Mouse (Mus musculus): ENCODE data around the gene Cadm4. TPM values are rescaled to one million over a fixed set of nuclear protein-coding genes. Genes with fewer than 3 reads are reported as not detected.

Cadm4 gene
- total and polyA plus RNA-seq, 2 experiments from 2014 or later, result 102 to 412 TPM

DNA sequence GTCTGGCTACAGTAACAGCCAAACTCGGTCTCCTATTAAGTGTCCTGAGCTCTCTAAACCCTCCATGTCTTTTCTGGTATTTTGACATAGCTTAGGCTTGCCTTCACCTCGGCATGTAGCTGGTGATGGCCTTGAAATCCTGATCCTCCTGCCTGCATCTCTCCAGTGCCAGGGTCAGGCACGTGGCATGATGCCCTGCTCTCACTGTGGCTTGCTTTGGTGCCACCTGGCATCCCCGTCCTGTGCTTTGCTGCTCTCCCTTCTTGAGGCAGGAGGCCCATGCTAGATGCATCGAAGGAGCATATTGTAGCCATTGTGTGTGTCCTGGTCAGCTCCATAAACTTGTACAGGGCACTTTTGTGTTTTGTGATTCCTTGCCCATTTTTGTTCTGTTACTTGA, 55.8 kb downstream of the Cadm4 start:
- no peaks in the 10 kb centered on the region for H3K27me3 ChIP-seq (ENCODE audit: insufficient read depth, low read length)
- no peak overlapping the region for H3K4me3 ChIP-seq (ENCODE audit: low read depth, low read length)
- ATAC-seq (no peak), DNase-seq (no peak)
- no peak for TF ChIP-seq CTCF (IDR thresholded peaks at IDR 0.05; ENCODE audit: low read depth)
- no peaks in the 10 kb centered on the region for H3K9me3 ChIP-seq (ENCODE audit: low read length)
- H3K36me3 ChIP-seq (ENCODE audit: insufficient read depth), result peaks cover 29% of the 10 kb centered on the region
- H3K4me1 ChIP-seq (ENCODE audit: insufficient read depth), result peaks cover under 1% of the 10 kb centered on the region; the same call in 1 of the 2 replicates
- WGBS, result 74% methylated on average over 5 of the region's 5 CpGs
- H3K9ac ChIP-seq, result no peak overlapping the region
- H3K27ac ChIP-seq (ENCODE audit: low read depth, low read length), result no peak overlapping the region
- no peak overlapping the region for H3K4me2 ChIP-seq (ENCODE audit: low read depth)

DNA sequence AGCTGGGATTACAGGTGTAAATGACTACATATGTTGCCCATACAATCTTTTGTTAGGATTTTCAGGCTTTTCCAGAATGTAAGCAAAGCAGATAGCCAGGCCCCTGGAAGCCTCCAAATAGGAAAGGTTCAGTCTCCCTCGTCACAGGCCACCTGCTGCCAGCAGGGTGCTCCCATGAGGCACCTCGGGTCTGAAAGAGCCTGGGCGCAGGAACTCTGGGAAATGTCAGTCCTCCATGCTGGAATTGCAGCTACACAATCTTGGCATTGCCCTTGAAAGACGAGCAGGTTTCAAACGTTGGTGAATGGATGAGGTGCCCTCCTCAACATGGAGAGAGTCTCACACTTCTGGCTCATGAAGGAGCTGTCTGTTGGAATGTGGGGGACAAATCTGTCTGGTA, 56.3 kb downstream of the Cadm4 start:
- 37% methylated on average over 5 of the region's 5 CpGs for WGBS
- Histone ChIP-seq H3K27me3 (ENCODE audit: insufficient read depth, low read length) (no peaks in the 10 kb centered on the region), H3K36me3 (ENCODE audit: insufficient read depth) (peaks cover 27% of the 10 kb centered on the region), H3K27ac (ENCODE audit: low read depth, low read length) (no peak overlapping the region), H3K9ac (no peak overlapping the region), H3K9me3 (ENCODE audit: low read length) (no peaks in the 10 kb centered on the region), H3K4me1 (ENCODE audit: insufficient read depth) (no peaks in the 10 kb centered on the region), H3K4me2 (ENCODE audit: low read depth) (no peak overlapping the region), H3K4me3 (ENCODE audit: low read depth, low read length) (no peak overlapping the region)
- ATAC-seq, result no peak
- no peak for TF ChIP-seq CTCF (IDR thresholded peaks at IDR 0.05; ENCODE audit: low read depth)
- DNase-seq, result no peak

DNA sequence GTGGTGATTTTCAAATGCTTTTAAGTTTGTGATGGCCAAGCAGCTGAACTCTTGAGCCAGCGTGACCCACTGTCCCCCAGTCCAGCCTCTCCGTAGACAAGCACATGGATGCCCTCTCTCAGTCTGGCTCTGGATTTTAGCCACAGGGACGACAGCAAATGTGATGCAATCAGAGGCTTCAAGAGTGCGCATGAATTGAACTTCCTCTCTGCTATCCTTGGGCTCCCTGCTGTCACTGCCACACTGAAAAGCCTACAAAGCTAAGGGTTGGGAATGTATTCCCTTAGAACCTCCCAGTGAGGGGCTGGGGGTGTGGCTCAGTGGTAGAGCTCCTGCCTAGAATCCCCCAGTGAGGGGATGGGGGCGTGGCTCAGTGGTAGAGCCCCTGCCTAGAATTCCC, 56.9 kb downstream of the Cadm4 start:
- Histone ChIP-seq H3K9ac (no peak overlapping the region), H3K4me2 (ENCODE audit: low read depth) (no peak overlapping the region), H3K9me3 (ENCODE audit: low read length) (no peaks in the 10 kb centered on the region), H3K27ac (ENCODE audit: low read depth, low read length) (no peak overlapping the region), H3K4me1 (ENCODE audit: insufficient read depth) (no peaks in the 10 kb centered on the region), H3K4me3 (ENCODE audit: low read depth, low read length) (no peak overlapping the region), H3K36me3 (ENCODE audit: insufficient read depth) (peaks cover 22% of the 10 kb centered on the region), H3K27me3 (ENCODE audit: insufficient read depth, low read length) (no peaks in the 10 kb centered on the region)
- no peak for TF ChIP-seq CTCF (IDR thresholded peaks at IDR 0.05; ENCODE audit: low read depth)
- 81% methylated on average over 5 of the region's 5 CpGs for WGBS
- no peak for ATAC-seq
- DNase-seq, result no peak

DNA sequence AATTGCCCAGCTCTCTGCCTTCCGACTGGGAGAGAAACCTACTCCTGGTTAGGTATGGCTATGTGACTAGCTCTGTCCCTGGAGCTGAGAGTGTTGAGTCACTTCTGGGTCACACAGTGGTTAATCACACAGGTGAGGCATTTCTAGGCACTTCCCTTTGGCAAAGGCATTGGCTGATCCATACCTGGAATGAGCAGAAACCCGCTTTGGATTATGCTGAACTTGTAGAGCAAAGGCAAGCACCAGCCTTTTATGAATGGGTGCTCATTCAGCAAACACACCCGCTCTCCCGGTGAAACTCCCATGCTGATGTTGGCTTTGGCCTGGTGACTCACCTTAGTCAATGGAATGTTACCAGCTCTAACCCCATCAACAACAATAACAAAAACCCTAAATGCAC, 57.9 kb downstream of the Cadm4 start:
- no peak overlapping the region for H3K27ac ChIP-seq (ENCODE audit: low read depth, low read length)
- H3K4me3 ChIP-seq (ENCODE audit: low read depth, low read length), result no peak overlapping the region
- H3K9me3 ChIP-seq (ENCODE audit: low read length), result no peaks in the 10 kb centered on the region
- H3K4me1 ChIP-seq (ENCODE audit: insufficient read depth), result no peaks in the 10 kb centered on the region
- H3K27me3 ChIP-seq (ENCODE audit: insufficient read depth, low read length), result no peaks in the 10 kb centered on the region
- H3K36me3 ChIP-seq (ENCODE audit: insufficient read depth), result peaks cover 13% of the 10 kb centered on the region; the same call in 1 of the 2 replicates
- no peak for TF ChIP-seq CTCF (IDR thresholded peaks at IDR 0.05; ENCODE audit: low read depth)
- no peak for ATAC-seq
- no peak for DNase-seq
- H3K9ac ChIP-seq, result no peak overlapping the region
- 95% methylated on average over 4 of the region's 4 CpGs for WGBS
- H3K4me2 ChIP-seq (ENCODE audit: low read depth), result no peak overlapping the region

DNA sequence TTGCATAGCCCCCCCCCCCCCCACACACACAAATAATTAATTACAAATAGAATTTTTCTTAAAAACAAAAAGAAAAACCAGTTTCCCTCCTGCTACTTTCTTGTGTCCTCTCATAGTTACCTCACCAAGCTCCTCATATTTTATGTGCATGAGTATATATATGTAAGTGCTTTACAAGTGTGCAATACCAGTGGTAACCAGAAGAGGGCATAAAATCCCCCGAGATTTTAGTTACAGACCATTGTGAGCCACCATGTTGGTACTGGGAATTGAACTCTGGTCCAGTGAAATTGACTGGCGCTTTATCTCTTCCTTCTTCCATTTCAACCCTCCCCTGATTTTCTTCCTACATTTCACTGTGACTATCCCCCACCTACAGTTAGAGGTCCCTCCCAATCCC, 62.7 kb downstream of the Cadm4 start:
- peak; percentile 22; the same call in 1 of the 2 replicates for TF ChIP-seq CTCF (IDR thresholded peaks at IDR 0.05; ENCODE audit: low read depth)
- H3K4me2 ChIP-seq (ENCODE audit: low read depth), result no peak overlapping the region
- H3K9me3 ChIP-seq (ENCODE audit: low read length), result no peaks in the 10 kb centered on the region
- no peaks in the 10 kb centered on the region for H3K27me3 ChIP-seq (ENCODE audit: insufficient read depth, low read length)
- H3K9ac ChIP-seq, result no peak overlapping the region
- no peak for DNase-seq
- H3K36me3 ChIP-seq (ENCODE audit: insufficient read depth), result no peaks in the 10 kb centered on the region; the same call in 1 of the 2 replicates
- no peaks in the 10 kb centered on the region for H3K4me1 ChIP-seq (ENCODE audit: insufficient read depth)
- no peak for ATAC-seq
- WGBS, result 85% methylated on average over 2 of the region's 2 CpGs
- no peak overlapping the region for H3K27ac ChIP-seq (ENCODE audit: low read depth, low read length)
- no peak overlapping the region for H3K4me3 ChIP-seq (ENCODE audit: low read depth, low read length)

DNA sequence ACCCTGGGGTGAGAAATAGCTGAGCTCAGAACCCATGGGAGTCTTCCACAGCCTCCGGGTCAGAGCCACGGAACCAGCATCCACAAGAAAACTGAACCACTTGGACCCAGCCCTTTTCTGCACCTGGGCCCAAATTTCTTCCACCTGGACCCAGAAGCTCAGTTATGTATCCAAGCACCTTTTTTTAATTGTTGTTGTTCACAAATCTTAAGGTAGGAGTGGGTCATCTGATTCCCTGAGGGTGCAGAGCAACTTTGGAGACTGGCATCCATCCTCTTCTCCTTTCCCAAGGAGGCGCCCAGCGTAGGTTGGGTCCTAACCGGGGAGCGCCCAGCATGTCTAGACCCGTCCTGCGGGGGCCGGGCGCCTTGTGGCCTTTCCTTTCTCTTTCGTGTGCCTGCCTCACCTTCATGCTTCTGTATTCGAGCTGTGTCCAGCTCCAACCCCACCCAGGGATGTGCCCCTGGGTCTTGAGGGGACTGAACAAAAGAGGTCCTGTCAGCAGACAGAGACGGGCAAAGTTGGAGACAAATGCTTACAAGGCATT, 64.3 kb downstream of the Cadm4 start, which contains the start of the genes Pinlyp and Xrcc1:
Pinlyp (minus strand) TSS at position 51 of the 547 bp plus-strand sequence.
Xrcc1 (plus strand) TSS at position 222 of the 547 bp plus-strand sequence.
- Histone ChIP-seq H3K4me2 (ENCODE audit: low read depth) (peak within 1 kb of the TSS; percentile 76), H3K4me3 (ENCODE audit: low read depth, low read length) (peak within 1 kb of the TSS; percentile 86), H3K4me1 (ENCODE audit: insufficient read depth) (no peaks in the 10 kb centered on the region), H3K27me3 (ENCODE audit: insufficient read depth, low read length) (no peaks in the 10 kb centered on the region), H3K36me3 (ENCODE audit: insufficient read depth) (no peaks in the 10 kb centered on the region; the same call in 1 of the 2 replicates), H3K9ac (peak within 1 kb of the TSS; percentile 68), H3K9me3 (ENCODE audit: low read length) (no peaks in the 10 kb centered on the region), H3K27ac (ENCODE audit: low read depth, low read length) (peak within 1 kb of the TSS; percentile 59; the same call in 1 of the 2 replicates)
- no peak for DNase-seq
- TF ChIP-seq CTCF (IDR thresholded peaks at IDR 0.05; ENCODE audit: low read depth), result no peak
- ATAC-seq, result no peak
- WGBS, result 38% methylated on average over 13 of the region's 13 CpGs

DNA sequence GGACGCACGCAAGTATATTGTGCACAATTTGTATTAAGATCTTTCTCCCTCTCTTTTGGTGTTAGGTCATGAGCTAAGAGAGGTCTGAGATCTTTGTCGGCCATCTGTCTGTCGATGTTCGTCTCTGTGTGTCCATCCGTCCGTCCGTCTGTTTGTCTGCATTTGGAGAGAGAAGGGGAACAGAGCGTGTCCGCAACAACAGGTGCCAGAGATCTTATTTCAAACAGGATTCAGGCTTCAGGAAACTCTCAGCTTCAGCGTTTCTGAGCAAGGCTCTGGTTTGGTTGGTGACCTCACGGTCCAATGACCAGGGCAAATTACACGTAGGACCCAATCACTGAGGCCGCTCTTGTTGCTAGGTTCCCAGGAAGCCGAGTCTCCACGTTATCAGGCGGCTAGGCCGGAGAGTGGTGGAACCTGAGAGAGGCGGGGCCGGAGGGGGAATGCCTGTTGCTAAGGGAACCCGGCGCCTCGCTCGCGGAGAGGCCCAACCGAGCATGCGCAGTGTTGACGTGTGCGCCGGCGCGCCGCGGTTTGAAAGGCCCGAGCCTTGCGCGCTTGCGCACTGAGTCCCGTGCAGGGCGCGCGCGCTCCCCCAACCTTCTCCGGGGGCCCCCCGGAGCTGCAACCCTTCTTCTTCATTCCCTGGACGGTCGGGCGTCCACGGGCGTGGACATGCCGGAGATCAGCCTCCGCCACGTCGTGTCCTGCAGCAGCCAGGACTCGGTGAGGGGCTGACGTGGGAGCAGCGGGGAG, 65.0 kb downstream of the Cadm4 start:
- H3K27ac ChIP-seq (ENCODE audit: low read depth, low read length), result peak overlapping the region; percentile 59; the same call in 1 of the 2 replicates
- peak; percentile 99 for ATAC-seq

More for the DNA sequence above, 65.0 kb downstream of the Cadm4 start:
- Histone ChIP-seq H3K9ac (peak overlapping the region; percentile 68), H3K9me3 (ENCODE audit: low read length) (no peaks in the 10 kb centered on the region), H3K27me3 (ENCODE audit: insufficient read depth, low read length) (no peaks in the 10 kb centered on the region), H3K4me1 (ENCODE audit: insufficient read depth) (no peaks in the 10 kb centered on the region), H3K4me3 (ENCODE audit: low read depth, low read length) (peak overlapping the region; percentile 86), H3K4me2 (ENCODE audit: low read depth) (peak overlapping the region; percentile 76), H3K36me3 (ENCODE audit: insufficient read depth) (no peaks in the 10 kb centered on the region; the same call in 1 of the 2 replicates)
- peak; percentile 100 for DNase-seq
- TF ChIP-seq CTCF (IDR thresholded peaks at IDR 0.05; ENCODE audit: low read depth), result no peak
- under 1% methylated on average over 57 of the region's 57 CpGs for WGBS
